Mouse (Mus musculus): ENCODE data around the gene Pagr1b. TPM values are rescaled to one million over a fixed set of nuclear protein-coding genes. Genes with fewer than 3 reads are reported as not detected.
A peak's percentile ranks its signal among the peaks of the same experiment; 100 is the strongest.

The Pagr1b gene
- polyA plus RNA-seq, 1 experiment from 2014 or later = not detected

GRCm38 (mm10) chr7:126984667-126985444 is 31.4 kb downstream of the Pagr1b start:
- no peaks in the 10 kb centered on the region for H3K9me3 ChIP-seq (replicated peaks; ENCODE audit: control insufficient read depth, low read length)
- no peak overlapping the region for H3K4me3 ChIP-seq (ENCODE audit: low read depth, low read length)
- H3K27ac ChIP-seq (ENCODE audit: low read length) = no peak overlapping the region
- H3K4me1 ChIP-seq (ENCODE audit: control insufficient read depth, low read depth, low read length) = no peaks in the 10 kb centered on the region; the same call in 1 of the 2 replicates
- no peak overlapping the region for H3K9ac ChIP-seq (ENCODE audit: low read depth, low read length)
- H3K4me2 ChIP-seq (ENCODE audit: low read depth, low read length) = no peak overlapping the region
- no peak for ATAC-seq (ENCODE audit: low read depth)
- H3K36me3 ChIP-seq (ENCODE audit: control insufficient read depth, insufficient read depth) = peaks cover 4% of the 10 kb centered on the region
- WGBS (ENCODE audit: insufficient replicate concordance) = 50% methylated on average over 10 of the region's 10 CpGs
- no peaks in the 10 kb centered on the region for H3K27me3 ChIP-seq (ENCODE audit: control insufficient read depth, insufficient read depth, low read depth, low read length)

GRCm38 (mm10) chr7:126983113-126983512 is 33.2 kb downstream of the Pagr1b start:
- no peaks in the 10 kb centered on the region for H3K27me3 ChIP-seq (ENCODE audit: control insufficient read depth, insufficient read depth, low read depth, low read length)
- 76% methylated on average over 7 of the region's 7 CpGs for WGBS (ENCODE audit: insufficient replicate concordance)
- peaks cover 4% of the 10 kb centered on the region for H3K4me1 ChIP-seq (ENCODE audit: control insufficient read depth, low read depth, low read length)
- no peak overlapping the region for H3K4me3 ChIP-seq (ENCODE audit: low read depth, low read length)
- no peak for ATAC-seq (ENCODE audit: low read depth)
- H3K36me3 ChIP-seq (ENCODE audit: control insufficient read depth, insufficient read depth) = peaks cover 17% of the 10 kb centered on the region
- H3K9me3 ChIP-seq (replicated peaks; ENCODE audit: control insufficient read depth, low read length) = no peaks in the 10 kb centered on the region
- H3K9ac ChIP-seq (ENCODE audit: low read depth, low read length) = no peak overlapping the region
- no peak overlapping the region for H3K4me2 ChIP-seq (ENCODE audit: low read depth, low read length)
- H3K27ac ChIP-seq (ENCODE audit: low read length) = no peak overlapping the region

- no peak overlapping the region for H3K27ac ChIP-seq (ENCODE audit: low read length)
- no peak overlapping the region for H3K4me3 ChIP-seq (ENCODE audit: low read depth, low read length)
- WGBS (ENCODE audit: insufficient replicate concordance) = 46% methylated on average over 4 of the region's 4 CpGs
- no peak for ATAC-seq (ENCODE audit: low read depth)
- H3K27me3 ChIP-seq (ENCODE audit: control insufficient read depth, insufficient read depth, low read depth, low read length) = no peaks in the 10 kb centered on the region
- H3K4me2 ChIP-seq (ENCODE audit: low read depth, low read length) = no peak overlapping the region
- no peak overlapping the region for H3K9ac ChIP-seq (ENCODE audit: low read depth, low read length)
- H3K9me3 ChIP-seq (replicated peaks; ENCODE audit: control insufficient read depth, low read length) = no peaks in the 10 kb centered on the region
- H3K4me1 ChIP-seq (ENCODE audit: control insufficient read depth, low read depth, low read length) = peaks cover 12% of the 10 kb centered on the region
- peaks cover 17% of the 10 kb centered on the region for H3K36me3 ChIP-seq (ENCODE audit: control insufficient read depth, insufficient read depth)
Measured at GRCm38 (mm10) chr7:126982054-126982453, 34.2 kb downstream of the Pagr1b start.

- Histone ChIP-seq H3K4me2 (ENCODE audit: low read depth, low read length) (no peak overlapping the region), H3K27ac (ENCODE audit: low read length) (no peak overlapping the region), H3K9me3 (replicated peaks; ENCODE audit: control insufficient read depth, low read length) (no peaks in the 10 kb centered on the region), H3K4me3 (ENCODE audit: low read depth, low read length) (no peak overlapping the region), H3K4me1 (ENCODE audit: control insufficient read depth, low read depth, low read length) (peaks cover 15% of the 10 kb centered on the region), H3K27me3 (ENCODE audit: control insufficient read depth, insufficient read depth, low read depth, low read length) (no peaks in the 10 kb centered on the region), H3K36me3 (ENCODE audit: control insufficient read depth, insufficient read depth) (peaks cover 17% of the 10 kb centered on the region), H3K9ac (ENCODE audit: low read depth, low read length) (no peak overlapping the region)
- 68% methylated on average over 2 of the region's 2 CpGs for WGBS (ENCODE audit: insufficient replicate concordance)
- ATAC-seq (ENCODE audit: low read depth) = no peak
Measured at GRCm38 (mm10) chr7:126981601-126982000, 34.7 kb downstream of the Pagr1b start.

- H3K9ac ChIP-seq (ENCODE audit: low read depth, low read length) = no peak overlapping the region
- ATAC-seq (ENCODE audit: low read depth) = no peak
- H3K9me3 ChIP-seq (replicated peaks; ENCODE audit: control insufficient read depth, low read length) = no peaks in the 10 kb centered on the region
- peaks cover 17% of the 10 kb centered on the region for H3K36me3 ChIP-seq (ENCODE audit: control insufficient read depth, insufficient read depth)
- no peak overlapping the region for H3K4me2 ChIP-seq (ENCODE audit: low read depth, low read length)
- WGBS (ENCODE audit: insufficient replicate concordance) = 76% methylated on average over 6 of the region's 6 CpGs
- H3K27ac ChIP-seq (ENCODE audit: low read length) = no peak overlapping the region
- no peak overlapping the region for H3K4me3 ChIP-seq (ENCODE audit: low read depth, low read length)
- H3K4me1 ChIP-seq (ENCODE audit: control insufficient read depth, low read depth, low read length) = peaks cover 21% of the 10 kb centered on the region
- no peaks in the 10 kb centered on the region for H3K27me3 ChIP-seq (ENCODE audit: control insufficient read depth, insufficient read depth, low read depth, low read length)
Measured at GRCm38 (mm10) chr7:126978841-126979240, 37.4 kb downstream of the Pagr1b start.

GRCm38 (mm10) chr7:126976878-126977459 is 39.3 kb downstream of the Pagr1b start:
- Histone ChIP-seq H3K9me3 (replicated peaks; ENCODE audit: control insufficient read depth, low read length) (no peaks in the 10 kb centered on the region), H3K4me1 (ENCODE audit: control insufficient read depth, low read depth, low read length) (peaks cover 21% of the 10 kb centered on the region), H3K4me3 (ENCODE audit: low read depth, low read length) (peak overlapping the region; percentile 99), H3K27me3 (ENCODE audit: control insufficient read depth, insufficient read depth, low read depth, low read length) (no peaks in the 10 kb centered on the region), H3K36me3 (ENCODE audit: control insufficient read depth, insufficient read depth) (peaks cover 17% of the 10 kb centered on the region), H3K4me2 (ENCODE audit: low read depth, low read length) (peak overlapping the region; percentile 90), H3K9ac (ENCODE audit: low read depth, low read length) (peak overlapping the region; percentile 98), H3K27ac (ENCODE audit: low read length) (peak overlapping the region; percentile 94)
- WGBS (ENCODE audit: insufficient replicate concordance) = 19% methylated on average over 14 of the region's 14 CpGs
- ATAC-seq (ENCODE audit: low read depth) = no peak

GRCm38 (mm10) chr7:126975950-126976866 is 40.1 kb downstream of the Pagr1b start, which contains the start of gene Cdiptos:
TSS of gene Cdiptos (minus strand) at chr7:126976098.
- peak; percentile 95 for ATAC-seq (ENCODE audit: low read depth)
- Histone ChIP-seq H3K4me1 (ENCODE audit: control insufficient read depth, low read depth, low read length) (peaks cover 21% of the 10 kb centered on the region), H3K4me3 (ENCODE audit: low read depth, low read length) (peak within 1 kb of the TSS; percentile 99), H3K27me3 (ENCODE audit: control insufficient read depth, insufficient read depth, low read depth, low read length) (no peaks in the 10 kb centered on the region), H3K4me2 (ENCODE audit: low read depth, low read length) (peak within 1 kb of the TSS; percentile 90), H3K27ac (ENCODE audit: low read length) (peak within 1 kb of the TSS; percentile 94), H3K9ac (ENCODE audit: low read depth, low read length) (peak within 1 kb of the TSS; percentile 98), H3K36me3 (ENCODE audit: control insufficient read depth, insufficient read depth) (peaks cover 17% of the 10 kb centered on the region), H3K9me3 (replicated peaks; ENCODE audit: control insufficient read depth, low read length) (no peaks in the 10 kb centered on the region)
- WGBS (ENCODE audit: insufficient replicate concordance) = under 1% methylated on average over 55 of the region's 55 CpGs

- ATAC-seq (ENCODE audit: low read depth) = no peak
- no peaks in the 10 kb centered on the region for H3K27me3 ChIP-seq (ENCODE audit: control insufficient read depth, insufficient read depth, low read depth, low read length)
- H3K9me3 ChIP-seq (replicated peaks; ENCODE audit: control insufficient read depth, low read length) = no peaks in the 10 kb centered on the region
- H3K4me3 ChIP-seq (ENCODE audit: low read depth, low read length) = peak within 1 kb of the TSS; percentile 99
- H3K4me1 ChIP-seq (ENCODE audit: control insufficient read depth, low read depth, low read length) = peaks cover 21% of the 10 kb centered on the region
- H3K36me3 ChIP-seq (ENCODE audit: control insufficient read depth, insufficient read depth) = peaks cover 17% of the 10 kb centered on the region
- H3K27ac ChIP-seq (ENCODE audit: low read length) = peak within 1 kb of the TSS; percentile 94
- 0% methylated on average over 1 of the region's 1 CpGs for WGBS (ENCODE audit: insufficient replicate concordance)
- peak within 1 kb of the TSS; percentile 90 for H3K4me2 ChIP-seq (ENCODE audit: low read depth, low read length)
- H3K9ac ChIP-seq (ENCODE audit: low read depth, low read length) = peak within 1 kb of the TSS; percentile 98
Measured at GRCm38 (mm10) chr7:126975893-126975949, 40.6 kb downstream of the Pagr1b start, which contains the start of gene Cdipt. TSS of gene Cdipt (plus strand) at chr7:126975914.

GRCm38 (mm10) chr7:126975493-126975892 is 40.8 kb downstream of the Pagr1b start:
- Histone ChIP-seq H3K4me1 (ENCODE audit: control insufficient read depth, low read depth, low read length) (peaks cover 21% of the 10 kb centered on the region), H3K27me3 (ENCODE audit: control insufficient read depth, insufficient read depth, low read depth, low read length) (no peaks in the 10 kb centered on the region), H3K4me3 (ENCODE audit: low read depth, low read length) (peak overlapping the region; percentile 99), H3K9ac (ENCODE audit: low read depth, low read length) (peak overlapping the region; percentile 29), H3K36me3 (ENCODE audit: control insufficient read depth, insufficient read depth) (peaks cover 17% of the 10 kb centered on the region), H3K4me2 (ENCODE audit: low read depth, low read length) (peak overlapping the region; percentile 90), H3K27ac (ENCODE audit: low read length) (0 out of 2 replicates have a peak overlapping the region, but pooled peaks have one; percentile 16), H3K9me3 (replicated peaks; ENCODE audit: control insufficient read depth, low read length) (no peaks in the 10 kb centered on the region)
- WGBS (ENCODE audit: insufficient replicate concordance) = 5% methylated on average over 8 of the region's 8 CpGs
- no peak for ATAC-seq (ENCODE audit: low read depth)

All from liver, embryonic 16.5 days (tissue).